Mouse (Mus musculus) limb, embryonic 13.5 days (tissue): ENCODE measurements around the gene Spred2. TPM values are rescaled to one million over a fixed set of nuclear protein-coding genes. Genes with fewer than 3 reads are reported as not detected.

ENCODE experiments used
- ATAC-seq: fragments of 200-750 bp; cut with Nextera tagmentation; 2 replicates; pipeline ENCODE4 v1.8.0; 2017; ENCODE audit warnings: low read depth, moderate number of reproducible peaks, moderate TSS enrichment; ENCODE audit not compliant: low FRiP score
- H3K27ac ChIP-seq: fragments of 300-500 bp; sonication (generic); 2 replicates; pipeline ENCODE4 v1.5.1; 2015; ENCODE audit warnings: inconsistent platforms, mild to moderate bottlenecking, moderate library complexity
- H3K27me3 ChIP-seq: fragments of 300-500 bp; sonication (generic); 2 replicates; pipeline ENCODE4 v1.6.1; 2015; ENCODE audit warnings: mild to moderate bottlenecking, inconsistent platforms
- H3K36me3 ChIP-seq: fragments of 300-500 bp; sonication (generic); 2 replicates; pipeline ENCODE4 v1.6.1; 2015; ENCODE audit warnings: inconsistent platforms, mild to moderate bottlenecking, moderate library complexity
- H3K4me1 ChIP-seq: fragments of 300-500 bp; sonication (generic); 2 replicates; pipeline ENCODE4 v1.6.1; 2015; ENCODE audit warnings: inconsistent platforms
- H3K4me2 ChIP-seq: fragments of 300-500 bp; sonication (generic); replicated peaks from 2 replicates; pipeline ENCODE4 v1.6.1; 2015; ENCODE audit warnings: inconsistent platforms, mild to moderate bottlenecking, moderate library complexity
- H3K4me3 ChIP-seq: fragments of 300-500 bp; sonication (generic); 2 replicates; pipeline ENCODE4 v1.5.1; 2015; ENCODE audit warnings: moderate library complexity, mild to moderate bottlenecking, inconsistent platforms
- H3K9ac ChIP-seq: fragments of 300-500 bp; sonication (generic); 2 replicates; pipeline ENCODE4 v1.6.1; 2015; ENCODE audit warnings: mild to moderate bottlenecking, inconsistent platforms
- H3K9me3 ChIP-seq: fragments of 300-500 bp; sonication (generic); 2 replicates; pipeline ENCODE4 v1.6.1; 2016; ENCODE audit warnings: inconsistent platforms
- WGBS: fragments of 180-500 bp; shearing (Covaris S2); methylation state at CpG from one replicate; pipeline ENCODE4 v1.1.7; 2015; 5-methylcytosine and 5-hydroxymethylcytosine counted together
- polyA plus RNA-seq: library from polyadenylated mRNA; unstranded; fragments of >200 nt; fragmentation: Nextera tagmentation; extraction: Ambion mirVana; gene quantifications from 2 replicates; pipeline ENCODE4 v1.2.1, GENCODE M21; 2015

Spred2 gene
- polyA plus RNA-seq, 1 experiment from 2014 or later = 9.2 TPM

GRCm38 (mm10) chr11:19977687-19978086 lies 53.5 kb downstream of the Spred2 start:
- Histone ChIP-seq H3K4me3 (no peak overlapping the region), H3K27me3 (no peaks in the 10 kb centered on the region), H3K27ac (no peak overlapping the region), H3K4me1 (peaks cover 58% of the 10 kb centered on the region), H3K9ac (no peak overlapping the region), H3K4me2 (no peak overlapping the region), H3K9me3 (no peaks in the 10 kb centered on the region), H3K36me3 (no peaks in the 10 kb centered on the region)
- WGBS = 79% methylated on average over 2 of the region's 2 CpGs
- ATAC-seq = no peak

- H3K4me3 ChIP-seq = no peak overlapping the region
- H3K4me2 ChIP-seq = peak overlapping the region; percentile 14; the same call in 1 of the 2 replicates
- no peaks in the 10 kb centered on the region for H3K27me3 ChIP-seq
- H3K9ac ChIP-seq = no peak overlapping the region
- WGBS = 62% methylated on average over 14 of the region's 14 CpGs
- H3K36me3 ChIP-seq = no peaks in the 10 kb centered on the region; the same call in 1 of the 2 replicates
- H3K9me3 ChIP-seq = no peaks in the 10 kb centered on the region
- no peak overlapping the region for H3K27ac ChIP-seq
- no peak for ATAC-seq
- peaks cover 49% of the 10 kb centered on the region for H3K4me1 ChIP-seq
Measured at GRCm38 (mm10) chr11:19979338-19979737, 55.2 kb downstream of the Spred2 start.

- Histone ChIP-seq H3K4me2 (no peak overlapping the region), H3K4me3 (no peak overlapping the region), H3K4me1 (peaks cover 66% of the 10 kb centered on the region), H3K36me3 (no peaks in the 10 kb centered on the region; the same call in 1 of the 2 replicates), H3K27ac (peak overlapping the region; percentile 11; the same call in 1 of the 2 replicates), H3K27me3 (no peaks in the 10 kb centered on the region), H3K9me3 (no peaks in the 10 kb centered on the region), H3K9ac (no peak overlapping the region)
- WGBS = 65% methylated on average over 6 of the region's 6 CpGs
- ATAC-seq = no peak
Measured at GRCm38 (mm10) chr11:19982113-19982512, 57.9 kb downstream of the Spred2 start.

- H3K36me3 ChIP-seq = no peaks in the 10 kb centered on the region; the same call in 1 of the 2 replicates
- no peak overlapping the region for H3K4me3 ChIP-seq
- 70% methylated on average over 6 of the region's 6 CpGs for WGBS
- H3K27me3 ChIP-seq = no peaks in the 10 kb centered on the region
- peaks cover 66% of the 10 kb centered on the region for H3K4me1 ChIP-seq
- H3K9ac ChIP-seq = no peak overlapping the region
- H3K9me3 ChIP-seq = no peaks in the 10 kb centered on the region
- no peak overlapping the region for H3K27ac ChIP-seq
- H3K4me2 ChIP-seq = no peak overlapping the region
- no peak for ATAC-seq
Measured at GRCm38 (mm10) chr11:19982779-19983178, 58.6 kb downstream of the Spred2 start.

- ATAC-seq = no peak
- no peak overlapping the region for H3K4me2 ChIP-seq
- no peak overlapping the region for H3K27ac ChIP-seq
- H3K4me3 ChIP-seq = no peak overlapping the region
- H3K27me3 ChIP-seq = no peaks in the 10 kb centered on the region
- H3K9ac ChIP-seq = no peak overlapping the region
- H3K4me1 ChIP-seq = peaks cover 66% of the 10 kb centered on the region
- H3K36me3 ChIP-seq = no peaks in the 10 kb centered on the region; the same call in 1 of the 2 replicates
- 40% methylated on average over 4 of the region's 4 CpGs for WGBS
- H3K9me3 ChIP-seq = no peaks in the 10 kb centered on the region
Measured at GRCm38 (mm10) chr11:19983298-19983697, 59.1 kb downstream of the Spred2 start.

- Histone ChIP-seq H3K36me3 (no peaks in the 10 kb centered on the region; the same call in 1 of the 2 replicates), H3K9ac (no peak overlapping the region), H3K27ac (no peak overlapping the region), H3K4me3 (no peak overlapping the region), H3K27me3 (no peaks in the 10 kb centered on the region), H3K4me1 (peaks cover 69% of the 10 kb centered on the region), H3K4me2 (no peak overlapping the region), H3K9me3 (no peaks in the 10 kb centered on the region)
- no peak for ATAC-seq
- WGBS = 79% methylated on average over 9 of the region's 9 CpGs
Measured at GRCm38 (mm10) chr11:19984029-19984428, 59.9 kb downstream of the Spred2 start.

GRCm38 (mm10) chr11:19985283-19985854 lies 61.2 kb downstream of the Spred2 start:
- Histone ChIP-seq H3K27ac (no peak overlapping the region), H3K4me3 (no peak overlapping the region), H3K4me1 (peaks cover 64% of the 10 kb centered on the region), H3K9me3 (no peaks in the 10 kb centered on the region), H3K36me3 (no peaks in the 10 kb centered on the region; the same call in 1 of the 2 replicates), H3K9ac (no peak overlapping the region), H3K4me2 (no peak overlapping the region), H3K27me3 (no peaks in the 10 kb centered on the region)
- no peak for ATAC-seq
- WGBS = 48% methylated on average over 5 of the region's 5 CpGs

- H3K36me3 ChIP-seq = no peaks in the 10 kb centered on the region; the same call in 1 of the 2 replicates
- H3K9me3 ChIP-seq = no peaks in the 10 kb centered on the region
- peak; percentile 66 for ATAC-seq
- H3K4me2 ChIP-seq = peak overlapping the region; percentile 53
- no peaks in the 10 kb centered on the region for H3K27me3 ChIP-seq
- peaks cover 70% of the 10 kb centered on the region for H3K4me1 ChIP-seq
- WGBS = 0% methylated on average over 1 of the region's 1 CpGs
- peak overlapping the region; percentile 72; the same call in 1 of the 2 replicates for H3K27ac ChIP-seq
- peak overlapping the region; percentile 10; the same call in 1 of the 2 replicates for H3K4me3 ChIP-seq
- no peak overlapping the region for H3K9ac ChIP-seq
Measured at GRCm38 (mm10) chr11:19986443-19986861, 62.3 kb downstream of the Spred2 start.

- H3K9ac ChIP-seq = no peak overlapping the region
- H3K27ac ChIP-seq = peak overlapping the region; percentile 72; the same call in 1 of the 2 replicates
Measured at GRCm38 (mm10) chr11:19986871-19987755, 62.9 kb downstream of the Spred2 start.

GRCm38 (mm10) chr11:19987756-19988091 lies 63.5 kb downstream of the Spred2 start:
- Histone ChIP-seq H3K4me2 (peak overlapping the region; percentile 53), H3K27ac (no peak overlapping the region), H3K27me3 (no peaks in the 10 kb centered on the region), H3K9me3 (no peaks in the 10 kb centered on the region), H3K4me1 (peaks cover 72% of the 10 kb centered on the region), H3K9ac (no peak overlapping the region), H3K4me3 (no peak overlapping the region), H3K36me3 (no peaks in the 10 kb centered on the region; the same call in 1 of the 2 replicates)
- no peak for ATAC-seq
- 7% methylated on average over 9 of the region's 9 CpGs for WGBS

More at GRCm38 (mm10) chr11:19986871-19987755, 62.9 kb downstream of the Spred2 start:
- WGBS = 7% methylated on average over 17 of the region's 17 CpGs
- peaks cover 71% of the 10 kb centered on the region for H3K4me1 ChIP-seq
- peak; percentile 17; the same call in 1 of the 2 replicates for ATAC-seq
- H3K36me3 ChIP-seq = no peaks in the 10 kb centered on the region; the same call in 1 of the 2 replicates
- no peaks in the 10 kb centered on the region for H3K27me3 ChIP-seq
- H3K4me2 ChIP-seq = peak overlapping the region; percentile 53
- no peaks in the 10 kb centered on the region for H3K9me3 ChIP-seq
- H3K4me3 ChIP-seq = peak overlapping the region; percentile 10; the same call in 1 of the 2 replicates

- Histone ChIP-seq H3K27ac (no peak overlapping the region), H3K9ac (no peak overlapping the region), H3K4me1 (peaks cover 69% of the 10 kb centered on the region), H3K4me2 (no peak overlapping the region), H3K36me3 (no peaks in the 10 kb centered on the region; the same call in 1 of the 2 replicates), H3K4me3 (no peak overlapping the region), H3K27me3 (no peaks in the 10 kb centered on the region), H3K9me3 (no peaks in the 10 kb centered on the region)
- WGBS = 29% methylated on average over 5 of the region's 5 CpGs
- no peak for ATAC-seq
Measured at GRCm38 (mm10) chr11:19988224-19988623, 64.0 kb downstream of the Spred2 start.

GRCm38 (mm10) chr11:19988631-19989030 lies 64.5 kb downstream of the Spred2 start:
- no peak for ATAC-seq
- no peak overlapping the region for H3K4me2 ChIP-seq
- no peak overlapping the region for H3K9ac ChIP-seq
- no peaks in the 10 kb centered on the region; the same call in 1 of the 2 replicates for H3K36me3 ChIP-seq
- no peak overlapping the region for H3K4me3 ChIP-seq
- 41% methylated on average over 6 of the region's 6 CpGs for WGBS
- no peak overlapping the region for H3K27ac ChIP-seq
- H3K4me1 ChIP-seq = peaks cover 67% of the 10 kb centered on the region
- no peaks in the 10 kb centered on the region for H3K9me3 ChIP-seq
- H3K27me3 ChIP-seq = no peaks in the 10 kb centered on the region
